Mouse (Mus musculus) testis, adult 2 months (tissue): ENCODE results near the gene Adgrl4.

ENCODE experiments used
- CTCF ChIP-seq: fragments of 200-500 bp; IDR thresholded peaks from 2 replicates; pipeline ENCODE4 v1.5.1; 2012; ENCODE audit warnings: low read depth, mild to moderate bottlenecking, inconsistent platforms, low read length, moderate library complexity; ENCODE audit not compliant: control insufficient read depth, insufficient read depth, insufficient replicate concordance
- POLR2A ChIP-seq: fragments of 200-500 bp; IDR thresholded peaks from 2 replicates; pipeline ENCODE4 v1.6.1; 2012; ENCODE audit warnings: low read depth, mild to moderate bottlenecking, inconsistent platforms, low read length, moderate library complexity; ENCODE audit not compliant: control insufficient read depth

DNA sequence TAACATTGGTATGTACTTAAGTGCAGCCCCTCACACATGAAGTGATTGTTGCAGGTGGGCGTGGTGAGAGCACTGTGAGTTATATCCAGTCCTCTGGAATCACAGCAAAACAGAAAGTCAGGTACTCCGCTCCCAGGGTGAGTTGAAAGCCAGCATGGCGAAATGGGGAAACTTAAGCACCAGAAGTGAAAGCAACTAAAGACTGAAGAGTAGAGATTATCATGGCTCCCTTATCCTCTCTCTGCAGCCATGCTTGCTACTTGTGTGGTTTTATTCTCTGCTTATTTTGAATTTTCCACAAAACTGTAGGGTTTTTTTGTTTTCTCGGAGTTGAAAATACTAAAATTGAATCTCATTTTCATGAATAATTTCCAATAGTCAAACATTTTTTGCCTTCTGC lies 51.2 kb downstream of the Adgrl4 start:
- TF ChIP-seq CTCF (no peak), POLR2A (no peak)
